Mouse (Mus musculus) A20 (cell line): ENCODE measurements around the gene Cpne4.

ENCODE experiments used
- DNase-seq: peaks from one replicate; pipeline ENCODE4 v3.0.0-alpha.2; 2011; ENCODE audit warnings: low read depth, low spot score

The Cpne4 gene

GRCm38 (mm10) chr9:105046014-105046413 lies 498.9 kb downstream of the Cpne4 start:
- no peak for DNase-seq

- no peak for DNase-seq
Measured at GRCm38 (mm10) chr9:105048351-105048750, 501.3 kb downstream of the Cpne4 start.

- no peak for DNase-seq
Measured at GRCm38 (mm10) chr9:105049636-105050035, 502.6 kb downstream of the Cpne4 start.

GRCm38 (mm10) chr9:105050257-105050656 lies 503.2 kb downstream of the Cpne4 start:
- DNase-seq, result no peak

- peak; percentile 89 for DNase-seq
Measured at GRCm38 (mm10) chr9:105053147-105053557, 506.1 kb downstream of the Cpne4 start, which contains the start of gene Mrpl3. TSS of gene Mrpl3 (plus strand) at chr9:105053239.

GRCm38 (mm10) chr9:105053812-105054211 lies 506.7 kb downstream of the Cpne4 start:
- no peak for DNase-seq

GRCm38 (mm10) chr9:105069106-105069505 lies 522.0 kb downstream of the Cpne4 start:
- no peak for DNase-seq

GRCm38 (mm10) chr9:105072991-105073748 lies 526.1 kb downstream of the Cpne4 start:
- DNase-seq, result no peak

GRCm38 (mm10) chr9:105074851-105075250 lies 527.8 kb downstream of the Cpne4 start:
- no peak for DNase-seq

GRCm38 (mm10) chr9:105076756-105077424 lies 529.8 kb downstream of the Cpne4 start:
- no peak for DNase-seq

GRCm38 (mm10) chr9:105078460-105078859 lies 531.4 kb downstream of the Cpne4 start:
- DNase-seq, result no peak

GRCm38 (mm10) chr9:105080246-105080645 lies 533.2 kb downstream of the Cpne4 start:
- no peak for DNase-seq
